Mouse (Mus musculus) midbrain, postnatal 0 days (tissue): Measurements from ENCODE around the gene Itga1. TPM values are rescaled to one million over a fixed set of nuclear protein-coding genes. Genes with fewer than 3 reads are reported as not detected.

Experiments used
- ATAC-seq: fragments of 200-750 bp; cut with Nextera tagmentation; 2 replicates; pipeline ENCODE4 v1.8.0; 2017; ENCODE audit warnings: moderate number of reproducible peaks, mild to moderate bottlenecking, moderate TSS enrichment, moderate library complexity; ENCODE audit not compliant: low FRiP score
- DNase-seq: peaks from one replicate; pipeline ENCODE4 v3.0.0-alpha.2; 2015; ENCODE audit warnings: low spot score
- H3K27ac ChIP-seq: fragments of 300-500 bp; sonication (generic); 2 replicates; pipeline ENCODE4 v1.5.1; 2014; ENCODE audit warnings: low read depth, mild to moderate bottlenecking, low read length, mixed read lengths
- H3K27me3 ChIP-seq: fragments of 300-500 bp; sonication (generic); 2 replicates; pipeline ENCODE4 v1.6.1; 2014; ENCODE audit warnings: low read length, control low read depth, mixed read lengths; ENCODE audit not compliant: insufficient read depth
- H3K36me3 ChIP-seq: fragments of 300-500 bp; sonication (generic); 2 replicates; pipeline ENCODE4 v1.6.1; 2014; ENCODE audit warnings: low read length, control low read depth, mixed read lengths; ENCODE audit not compliant: insufficient read depth
- H3K4me1 ChIP-seq: fragments of 300-500 bp; sonication (generic); 2 replicates; pipeline ENCODE4 v1.6.1; 2014; ENCODE audit warnings: mild to moderate bottlenecking, control low read depth, antibody characterized with exemption, low read length, mixed read lengths; ENCODE audit not compliant: insufficient read depth
- H3K4me2 ChIP-seq: fragments of 300-500 bp; sonication (generic); 2 replicates; pipeline ENCODE4 v1.6.1; 2014; ENCODE audit warnings: low read depth, mild to moderate bottlenecking, low read length, mixed read lengths; ENCODE audit not compliant: poor library complexity, severe bottlenecking
- H3K4me3 ChIP-seq: fragments of 300-500 bp; sonication (generic); 2 replicates; pipeline ENCODE4 v1.5.1; 2014; ENCODE audit warnings: low read depth, mild to moderate bottlenecking, low read length, moderate library complexity
- H3K9ac ChIP-seq: fragments of 300-500 bp; sonication (generic); replicated peaks from 2 replicates; pipeline ENCODE4 v1.6.1; 2014; ENCODE audit warnings: mild to moderate bottlenecking, low read length, moderate library complexity, mixed read lengths; ENCODE audit not compliant: poor library complexity, severe bottlenecking
- H3K9me3 ChIP-seq: fragments of 300-500 bp; sonication (generic); 2 replicates; pipeline ENCODE4 v1.6.1; 2016; ENCODE audit warnings: low read length, control low read depth
- CTCF ChIP-seq: IDR thresholded peaks from 2 replicates; pipeline ENCODE4 v1.5.1; 2016; ENCODE audit warnings: antibody characterized with exemption, mild to moderate bottlenecking
- WGBS: fragments of 180-500 bp; shearing (Covaris S2); extraction: QIAGEN DNeasy Blood & Tissue Kit; methylation state at CpG from one replicate; pipeline ENCODE4 v1.1.7; 2014; 5-methylcytosine and 5-hydroxymethylcytosine counted together
- polyA plus RNA-seq: library from polyadenylated mRNA; unstranded; fragments of >200 nt; fragmentation: Nextera tagmentation; extraction: Ambion mirVana; gene quantifications from 2 replicates; pipeline ENCODE4 v1.2.1, GENCODE M21; 2015
- total RNA-seq: library from RNA; depleted of rRNA; stranded (reverse); fragments of >200 nt; gene quantifications from 2 replicates; pipeline ENCODE4 v1.2.3, GENCODE M21; 2014

The Itga1 gene
- total and polyA plus RNA-seq, 2 experiments from 2014 or later: 3.6 to 8.5 TPM

GRCm38 (mm10) chr13:115033135-115033534 is 68.6 kb downstream of the Itga1 start:
- 91% methylated on average over 2 of the region's 2 CpGs for WGBS
- no peak overlapping the region for H3K4me3 ChIP-seq
- DNase-seq (no peak), ATAC-seq (no peak)
- H3K9ac ChIP-seq: no peak overlapping the region
- no peak overlapping the region for H3K4me2 ChIP-seq
- H3K36me3 ChIP-seq: no peaks in the 10 kb centered on the region
- no peaks in the 10 kb centered on the region for H3K9me3 ChIP-seq
- H3K27ac ChIP-seq: no peak overlapping the region
- no peaks in the 10 kb centered on the region for H3K27me3 ChIP-seq
- TF ChIP-seq CTCF: no peak
- H3K4me1 ChIP-seq: no peaks in the 10 kb centered on the region

- 84% methylated on average over 17 of the region's 17 CpGs for WGBS
- no peak overlapping the region for H3K9ac ChIP-seq
- ATAC-seq: no peak
- TF ChIP-seq CTCF: no peak
- DNase-seq: peak; percentile 18
- H3K9me3 ChIP-seq: no peaks in the 10 kb centered on the region
- H3K27me3 ChIP-seq: no peaks in the 10 kb centered on the region
- no peaks in the 10 kb centered on the region for H3K4me1 ChIP-seq
- no peak overlapping the region for H3K4me2 ChIP-seq
- H3K4me3 ChIP-seq: no peak overlapping the region
- H3K36me3 ChIP-seq: no peaks in the 10 kb centered on the region
- no peak overlapping the region for H3K27ac ChIP-seq
These were observed 70.4 kb downstream of the Itga1 start for GRCm38 (mm10) chr13:115031177-115032000.

GRCm38 (mm10) chr13:115025394-115025793 is 76.4 kb downstream of the Itga1 start:
- H3K9ac ChIP-seq: no peak overlapping the region
- DNase-seq: no peak
- no peak for TF ChIP-seq CTCF
- H3K9me3 ChIP-seq: no peaks in the 10 kb centered on the region
- no peak overlapping the region for H3K4me2 ChIP-seq
- H3K4me1 ChIP-seq: no peaks in the 10 kb centered on the region
- H3K27ac ChIP-seq: no peak overlapping the region
- H3K27me3 ChIP-seq: no peaks in the 10 kb centered on the region
- ATAC-seq: no peak
- H3K36me3 ChIP-seq: no peaks in the 10 kb centered on the region
- WGBS: 93% methylated on average over 3 of the region's 3 CpGs
- H3K4me3 ChIP-seq: no peak overlapping the region

- no peaks in the 10 kb centered on the region for H3K36me3 ChIP-seq
- no peak overlapping the region for H3K9ac ChIP-seq
- no peak overlapping the region for H3K4me3 ChIP-seq
- TF ChIP-seq CTCF: no peak
- 90% methylated on average over 6 of the region's 6 CpGs for WGBS
- no peak overlapping the region for H3K27ac ChIP-seq
- no peaks in the 10 kb centered on the region for H3K4me1 ChIP-seq
- H3K27me3 ChIP-seq: no peaks in the 10 kb centered on the region
- H3K4me2 ChIP-seq: no peak overlapping the region
- DNase-seq (no peak), ATAC-seq (no peak)
- H3K9me3 ChIP-seq: no peaks in the 10 kb centered on the region
These were observed 79.5 kb downstream of the Itga1 start for GRCm38 (mm10) chr13:115022117-115022787.

GRCm38 (mm10) chr13:115021411-115021810 is 80.4 kb downstream of the Itga1 start:
- Histone ChIP-seq H3K4me2 (no peak overlapping the region), H3K36me3 (no peaks in the 10 kb centered on the region), H3K9ac (no peak overlapping the region), H3K27me3 (no peaks in the 10 kb centered on the region), H3K4me3 (no peak overlapping the region), H3K9me3 (no peaks in the 10 kb centered on the region), H3K27ac (no peak overlapping the region), H3K4me1 (no peaks in the 10 kb centered on the region)
- 85% methylated on average over 10 of the region's 10 CpGs for WGBS
- DNase-seq (no peak), ATAC-seq (no peak)
- no peak for TF ChIP-seq CTCF

- DNase-seq (no peak), ATAC-seq (no peak)
- Histone ChIP-seq H3K27me3 (no peaks in the 10 kb centered on the region), H3K9ac (no peak overlapping the region), H3K4me2 (no peak overlapping the region), H3K4me1 (no peaks in the 10 kb centered on the region), H3K36me3 (no peaks in the 10 kb centered on the region), H3K27ac (no peak overlapping the region), H3K4me3 (no peak overlapping the region), H3K9me3 (no peaks in the 10 kb centered on the region)
- 86% methylated on average over 4 of the region's 4 CpGs for WGBS
- TF ChIP-seq CTCF: no peak
These were observed 81.0 kb downstream of the Itga1 start for GRCm38 (mm10) chr13:115020727-115021126.
